Mouse (Mus musculus): ENCODE measurements at regions not wholly inside any gene's neighbourhood (a gene's known extent, or its start where the extent isn't known, plus 50 kb on each side); places are given as distances from the start of the nearest gene placed in this dataset.

DNA sequence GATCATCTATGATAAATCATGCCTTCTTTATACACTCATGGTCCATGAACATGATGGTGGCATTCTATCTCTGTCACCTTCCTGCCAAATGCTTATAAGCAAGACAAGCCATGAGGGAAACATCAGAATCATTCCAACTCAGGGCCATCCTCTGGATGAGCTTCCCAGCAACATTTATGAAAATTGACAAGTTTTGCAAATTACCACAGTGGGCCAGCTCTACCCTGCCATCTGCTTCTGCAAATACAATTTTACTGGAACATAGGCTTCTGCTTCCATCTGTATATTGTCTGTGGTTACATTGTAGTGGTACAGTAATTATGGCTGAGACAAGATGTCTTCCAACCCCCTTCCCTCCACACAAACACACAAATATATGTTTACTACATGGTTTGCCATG, 272.1 kb downstream of the Kcns3 start:
- TF ChIP-seq CTCF (IDR thresholded peaks at IDR 0.05; ENCODE audit: borderline replicate concordance, extremely low read depth, insufficient read depth, insufficient read length): no peak
- TF ChIP-seq POLR2A (IDR thresholded peaks at IDR 0.05; ENCODE audit: borderline replicate concordance, extremely low read depth, insufficient read depth, insufficient read length, poor library complexity, severe bottlenecking): no peak

Measured in brain, embryonic 14.5 days (tissue).